In genomic region chr5:73194083-73194570, GRCm38 (mm10) we compare ENCODE assay signal across 10 mouse cellular contexts.
DNase-seq lines count a peak whose midpoint lies in the region; ATAC-seq and TF ChIP-seq lines count a peak whose summit lies in the region.
"Had no signal": no experiment of that assay in that cellular context is flagged by ENCODE, and none has a peak within 500 bp of the region (broad histone marks: within the 10 kb centered on the region; RNA-seq: fewer than 3 reads in every experiment).

No protein-coding gene starts in this region.

- H3K4me1 ChIP-seq in kidney, adult 2 months (ENCODE audit: control insufficient read depth, insufficient read depth, low read length) = no peaks in the 10 kb centered on the region
- H3K4me1 ChIP-seq in liver, embryonic 12.5 days = peaks cover 60% of the 10 kb centered on the region
- no peaks in the 10 kb centered on the region for H3K4me1 ChIP-seq in forebrain, embryonic 16.5 days (replicated peaks; ENCODE audit: control insufficient read depth, insufficient read depth, low read length)

- in situ Hi-C loops in Patski (cut with MboI; ENCODE audit: low pct_unique_long_range_greater_than_20kb) = no loop called here

- TF ChIP-seq POLR2A in kidney, adult 2 months (IDR thresholded peaks at IDR 0.05; ENCODE audit: low read depth, low read length) = no peak

- peak overlapping the region; percentile 73 for H3K4me2 ChIP-seq in liver, embryonic 12.5 days
- no peak overlapping the region for H3K4me2 ChIP-seq in forebrain, embryonic 16.5 days (ENCODE audit: low read length)

- H3K9me3 ChIP-seq in liver, embryonic 12.5 days (replicated peaks) = no peaks in the 10 kb centered on the region
- H3K9me3 ChIP-seq in forebrain, embryonic 16.5 days (ENCODE audit: control insufficient read depth, low read length) = no peaks in the 10 kb centered on the region

- H3K27ac ChIP-seq in kidney, adult 2 months (ENCODE audit: insufficient read depth, low read depth, low read length) = no peak overlapping the region
- peak overlapping the region; percentile 99 for H3K27ac ChIP-seq in liver, embryonic 12.5 days
- H3K27ac ChIP-seq in forebrain, embryonic 16.5 days (ENCODE audit: low read length) = no peak overlapping the region

- peak overlapping the region; percentile 72 for H3K9ac ChIP-seq in liver, embryonic 12.5 days
- H3K9ac ChIP-seq in forebrain, embryonic 16.5 days (replicated peaks; ENCODE audit: low read depth, low read length) = no peak overlapping the region

- no peak overlapping the region for H3K4me3 ChIP-seq in kidney, adult 2 months (ENCODE audit: insufficient read depth, low read depth, low read length)
- peak overlapping the region; percentile 41 for H3K4me3 ChIP-seq in liver, embryonic 12.5 days
- no peak overlapping the region for H3K4me3 ChIP-seq in forebrain, embryonic 16.5 days (replicated peaks; ENCODE audit: low read length)

- H3K27me3 ChIP-seq in kidney, adult 2 months (replicated peaks; ENCODE audit: control insufficient read depth, insufficient read depth, low read length) = no peaks in the 10 kb centered on the region
- H3K27me3 ChIP-seq in Patski = no peaks in the 10 kb centered on the region
- no peaks in the 10 kb centered on the region for H3K27me3 ChIP-seq in liver, embryonic 12.5 days (replicated peaks)
- no peaks in the 10 kb centered on the region for H3K27me3 ChIP-seq in forebrain, embryonic 16.5 days (replicated peaks; ENCODE audit: control insufficient read depth, insufficient read depth, low read length)

- peak; percentile 35 for TF ChIP-seq CTCF in kidney, adult 2 months (conservative IDR thresholded peaks at IDR 0.05; ENCODE audit: insufficient read depth, insufficient read length, low read depth, low read length)
- peak; percentile 28 for TF ChIP-seq CTCF in Patski (IDR thresholded peaks at IDR 0.05)

- CTCF ChIA-PET in Patski (lab: Charles Lee) = interaction anchor here (1.0 to 1.5 kb wide), 2 partner anchors 8 to 22 kb away, joined by 3 read pairs; no protein-coding TSS in a partner anchor

- ATAC-seq in Patski = no peak
- ATAC-seq in liver, embryonic 12.5 days = peak; percentile 45
- ATAC-seq in forebrain, embryonic 16.5 days = no peak
- no peak for ATAC-seq in monocyte, adult 5-6 weeks (replicated peaks; ENCODE audit: insufficient number of reproducible peaks, low FRiP score, low TSS enrichment, poor library complexity, severe bottlenecking)

- intact Hi-C loops in left cerebral cortex, postnatal 4 days (cut with DNase I) = no loop called here

- no peaks in the 10 kb centered on the region; the same call in 1 of the 2 replicates for H3K36me3 ChIP-seq in kidney, adult 2 months (ENCODE audit: control insufficient read depth, insufficient read depth, low read length)
- H3K36me3 ChIP-seq in liver, embryonic 12.5 days = peaks cover 6% of the 10 kb centered on the region
- H3K36me3 ChIP-seq in forebrain, embryonic 16.5 days (ENCODE audit: control insufficient read depth, insufficient read depth) = no peaks in the 10 kb centered on the region

- POLR2A ChIA-PET in Patski (lab: Charles Lee) = interaction anchor here (0.6 kb wide), 1 partner anchor 31 kb away, joined by 3 read pairs; no protein-coding TSS in a partner anchor

- DNase-seq in kidney, adult 2 months = peak; percentile 20
- DNase-seq in kidney, adult 11 months = no peak
- DNase-seq in 416B (ENCODE audit: low read depth) = peak; percentile 49
- DNase-seq in Patski (ENCODE audit: low read depth, low spot score) = no peak
- DNase-seq in left cerebral cortex, postnatal 4 days = no peak
- DNase-seq: kidney, postnatal 25 days; right cerebral cortex, postnatal 14 days had no signal

- WGBS in kidney, adult 2 months = 68% methylated on average over 8 of the region's 8 CpGs
- 12% methylated on average over 8 of the region's 8 CpGs for WGBS in liver, embryonic 12.5 days (ENCODE audit: insufficient replicate concordance)
- WGBS in forebrain, embryonic 16.5 days = 88% methylated on average over 8 of the region's 8 CpGs

Comparison
In these comparisons a context has a peak if more than half of its experiments do, and no peak if none do; other contexts are left out.
1. DNase-seq: peak in kidney, adult 2 months (single experiment) and 416B (single experiment); none in kidney, adult 11 months (single experiment), Patski (single experiment) and left cerebral cortex, postnatal 4 days (single experiment).